Mouse (Mus musculus) lung, postnatal 0 days (tissue): ENCODE measurements around the gene Reps1.

ENCODE experiments used
- CTCF ChIP-seq: IDR thresholded peaks from 2 replicates; pipeline ENCODE4 v1.5.1; 2016; ENCODE audit warnings: antibody characterized with exemption, mild to moderate bottlenecking
- EP300 ChIP-seq: IDR thresholded peaks from 2 replicates; pipeline ENCODE4 v1.6.1; 2016; ENCODE audit warnings: antibody characterized with exemption, mild to moderate bottlenecking, control low read depth

- TF ChIP-seq CTCF (peak; percentile 59), EP300 (no peak)
Observed at GRCm38 (mm10) chr10:18022741-18023347, 32.8 kb upstream of the Reps1 start, which contains the start of gene Abracl.
